Comparison of ENCODE assay signal across 12 mouse cellular contexts in genomic region chr7:28203207-28204108, GRCm38 (mm10). TPM values are rescaled to one million over a fixed set of nuclear protein-coding genes. Genes with fewer than 3 reads are reported as not detected.
DNase-seq lines count a peak whose midpoint lies in the region; ATAC-seq and TF ChIP-seq lines count a peak whose summit lies in the region.
"Had no signal": no experiment of that assay in that cellular context is flagged by ENCODE, and none has a peak within 500 bp of the region (broad histone marks: within the 10 kb centered on the region; RNA-seq: fewer than 3 reads in every experiment).

No protein-coding gene starts in this region.

- no peak for DNase-seq in stomach, postnatal 0 days (ENCODE audit: low spot score)
- DNase-seq in gastrocnemius, adult 18-20 months (ENCODE audit: low spot score) = peak; percentile 86
- peak; percentile 78 for DNase-seq in kidney, postnatal 0 days (ENCODE audit: low spot score)
- DNase-seq in skeletal muscle tissue, adult 2 months (ENCODE audit: low read depth, low spot score) = peak; percentile 98
- no peak for DNase-seq in thymus, postnatal 14 days
- DNase-seq in cerebellum, adult 9-10 months = no peak
- DNase-seq: right cerebral cortex, postnatal 4 days had no signal

- H3K4me3 ChIP-seq in stomach, embryonic 14.5 days (ENCODE audit: low read depth, low read length) = no peak overlapping the region
- H3K4me3 ChIP-seq in stomach, postnatal 0 days (ENCODE audit: low read depth, low read length) = no peak overlapping the region
- no peak overlapping the region for H3K4me3 ChIP-seq in kidney, postnatal 0 days (replicated peaks; ENCODE audit: low read depth, low read length)
- H3K4me3 ChIP-seq in intestine, embryonic 15.5 days (replicated peaks) = no peak overlapping the region
- H3K4me3 ChIP-seq: hindbrain, embryonic 13.5 days; megakaryocyte, embryonic 14.5 days; neural tube, embryonic 13.5 days had no signal

- peak; percentile 49; the same call in 1 of the 2 replicates for ATAC-seq in stomach, embryonic 14.5 days (ENCODE audit: insufficient number of reproducible peaks, insufficient read depth, low FRiP score, low read depth)
- no peak for ATAC-seq in stomach, postnatal 0 days (ENCODE audit: low FRiP score, low TSS enrichment)
- peak; percentile 89 for ATAC-seq in kidney, postnatal 0 days (replicated peaks; ENCODE audit: low FRiP score, low read depth)
- ATAC-seq in intestine, embryonic 15.5 days = no peak

- H3K9ac ChIP-seq in stomach, embryonic 14.5 days (replicated peaks; ENCODE audit: low read depth, low read length) = no peak overlapping the region
- no peak overlapping the region for H3K9ac ChIP-seq in stomach, postnatal 0 days (ENCODE audit: low read length)
- no peak overlapping the region for H3K9ac ChIP-seq in kidney, postnatal 0 days (ENCODE audit: low read depth, low read length)
- H3K9ac ChIP-seq in intestine, embryonic 15.5 days = no peak overlapping the region
- H3K9ac ChIP-seq: hindbrain, embryonic 13.5 days; neural tube, embryonic 13.5 days had no signal

- no peaks in the 10 kb centered on the region for H3K4me1 ChIP-seq in stomach, embryonic 14.5 days (ENCODE audit: control insufficient read depth, insufficient read depth, low read length)
- H3K4me1 ChIP-seq in stomach, postnatal 0 days (replicated peaks; ENCODE audit: control insufficient read depth, insufficient read depth) = no peaks in the 10 kb centered on the region
- H3K4me1 ChIP-seq in kidney, postnatal 0 days (replicated peaks; ENCODE audit: insufficient read depth, low read length) = no peaks in the 10 kb centered on the region
- no peaks in the 10 kb centered on the region for H3K4me1 ChIP-seq in intestine, embryonic 15.5 days (replicated peaks)
- H3K4me1 ChIP-seq: hindbrain, embryonic 13.5 days; neural tube, embryonic 13.5 days had no signal

- WGBS in stomach, embryonic 14.5 days = 38% methylated on average over 16 of the region's 19 CpGs
- 48% methylated on average over 18 of the region's 19 CpGs for WGBS in stomach, postnatal 0 days
- 38% methylated on average over 19 of the region's 19 CpGs for WGBS in kidney, postnatal 0 days
- 53% methylated on average over 19 of the region's 19 CpGs for WGBS in intestine, embryonic 15.5 days

- H3K9me3 ChIP-seq in stomach, embryonic 14.5 days (ENCODE audit: control insufficient read depth, low read depth, low read length) = no peaks in the 10 kb centered on the region
- no peaks in the 10 kb centered on the region for H3K9me3 ChIP-seq in stomach, postnatal 0 days (ENCODE audit: control insufficient read depth, low read length)
- no peaks in the 10 kb centered on the region for H3K9me3 ChIP-seq in kidney, postnatal 0 days (replicated peaks; ENCODE audit: low read length)
- no peaks in the 10 kb centered on the region for H3K9me3 ChIP-seq in intestine, embryonic 15.5 days
- H3K9me3 ChIP-seq: hindbrain, embryonic 13.5 days; neural tube, embryonic 13.5 days had no signal

- H3K27me3 ChIP-seq in stomach, embryonic 14.5 days (ENCODE audit: control insufficient read depth, insufficient read depth, low read length) = no peaks in the 10 kb centered on the region
- no peaks in the 10 kb centered on the region for H3K27me3 ChIP-seq in stomach, postnatal 0 days (ENCODE audit: control insufficient read depth, insufficient read depth, low read length)
- no peaks in the 10 kb centered on the region for H3K27me3 ChIP-seq in kidney, postnatal 0 days (ENCODE audit: insufficient read depth, low read length)
- no peaks in the 10 kb centered on the region for H3K27me3 ChIP-seq in intestine, embryonic 15.5 days (replicated peaks)
- H3K27me3 ChIP-seq: hindbrain, embryonic 13.5 days; neural tube, embryonic 13.5 days had no signal

- no peak overlapping the region for H3K27ac ChIP-seq in stomach, embryonic 14.5 days (ENCODE audit: low read length)
- no peak overlapping the region for H3K27ac ChIP-seq in stomach, postnatal 0 days (replicated peaks)
- H3K27ac ChIP-seq in kidney, postnatal 0 days = no peak overlapping the region
- H3K27ac ChIP-seq in intestine, embryonic 15.5 days = no peak overlapping the region
- H3K27ac ChIP-seq: hindbrain, embryonic 13.5 days; neural tube, embryonic 13.5 days had no signal

- H3K4me2 ChIP-seq in stomach, embryonic 14.5 days (replicated peaks; ENCODE audit: low read depth, low read length) = no peak overlapping the region
- H3K4me2 ChIP-seq in stomach, postnatal 0 days (replicated peaks; ENCODE audit: low read depth) = no peak overlapping the region
- H3K4me2 ChIP-seq in kidney, postnatal 0 days (ENCODE audit: low read length) = 0 out of 2 replicates have a peak overlapping the region, but pooled peaks have one; percentile 7
- H3K4me2 ChIP-seq in intestine, embryonic 15.5 days (replicated peaks) = no peak overlapping the region
- H3K4me2 ChIP-seq: hindbrain, embryonic 13.5 days; neural tube, embryonic 13.5 days had no signal

- no peaks in the 10 kb centered on the region for H3K36me3 ChIP-seq in stomach, embryonic 14.5 days (ENCODE audit: control insufficient read depth, insufficient read depth, low read length)
- H3K36me3 ChIP-seq in stomach, postnatal 0 days (ENCODE audit: control insufficient read depth, insufficient read depth, low read length) = no peaks in the 10 kb centered on the region
- no peaks in the 10 kb centered on the region for H3K36me3 ChIP-seq in kidney, postnatal 0 days (ENCODE audit: insufficient read depth, low read length)
- H3K36me3 ChIP-seq in intestine, embryonic 15.5 days = no peaks in the 10 kb centered on the region
- H3K36me3 ChIP-seq: neural tube, embryonic 13.5 days had no signal

- no peak for TF ChIP-seq CTCF in stomach, postnatal 0 days (IDR thresholded peaks at IDR 0.05; ENCODE audit: low read depth)
- peak; percentile 13; the same call in 1 of the 2 replicates for TF ChIP-seq CTCF in kidney, postnatal 0 days (IDR thresholded peaks at IDR 0.05; ENCODE audit: low read depth)

- TF ChIP-seq EP300 in stomach, postnatal 0 days (optimal IDR thresholded peaks at IDR 0.05) = no peak

RNA-seq across cellular contexts. Expression of gene Dyrk1b, which starts 24.2 kb away (rescaled TPM):
- polyA plus RNA-seq in stomach, embryonic 14.5 days (2014; fragmentation: Nextera tagmentation; extraction: Ambion mirVana) = 13.4 and 15.3 TPM in 2 replicates
- polyA plus RNA-seq in stomach, postnatal 0 days (2015; fragmentation: Nextera tagmentation; extraction: Ambion mirVana) = 4.6 and 5.7 TPM in 2 replicates
- 10 to 100 TPM; 48.1 to 84.1 TPM for total RNA-seq in gastrocnemius, adult 18-20 months (2021)
- polyA plus RNA-seq in kidney, postnatal 0 days (2015; fragmentation: Nextera tagmentation; extraction: Ambion mirVana) = 13.1 and 15.0 TPM in 2 replicates
- 6.3 and 7.3 TPM in 2 replicates for polyA plus RNA-seq in intestine, embryonic 15.5 days (2015; fragmentation: Nextera tagmentation; extraction: Ambion mirVana)

RNA-seq across cellular contexts. Expression of gene Fbl, which starts 33.9 kb away (rescaled TPM):
- 41.8 and 48.2 TPM in 2 replicates for polyA plus RNA-seq in stomach, embryonic 14.5 days (2014; fragmentation: Nextera tagmentation; extraction: Ambion mirVana)
- 57.1 and 61.6 TPM in 2 replicates for polyA plus RNA-seq in stomach, postnatal 0 days (2015; fragmentation: Nextera tagmentation; extraction: Ambion mirVana)
- 10 to 100 TPM; 21.8 to 23.0 TPM for total RNA-seq in gastrocnemius, adult 18-20 months (2021)
- polyA plus RNA-seq in kidney, postnatal 0 days (2015; fragmentation: Nextera tagmentation; extraction: Ambion mirVana) = 111 and 114 TPM in 2 replicates
- 133 and 140 TPM in 2 replicates for polyA plus RNA-seq in intestine, embryonic 15.5 days (2015; fragmentation: Nextera tagmentation; extraction: Ambion mirVana)

Comparison
In these comparisons a context has a peak if more than half of its experiments do, and no peak if none do; other contexts are left out.
1. ATAC-seq: peak in stomach, embryonic 14.5 days (single experiment) and kidney, postnatal 0 days (single experiment); none in stomach, postnatal 0 days (single experiment) and intestine, embryonic 15.5 days (single experiment).
2. DNase-seq: peak in gastrocnemius, adult 18-20 months (single experiment), kidney, postnatal 0 days (single experiment) and skeletal muscle tissue, adult 2 months (single experiment); none in stomach, postnatal 0 days (single experiment), thymus, postnatal 14 days (single experiment) and cerebellum, adult 9-10 months (single experiment).